Mouse (Mus musculus): ENCODE data around the gene Cfap45. TPM values are rescaled to one million over a fixed set of nuclear protein-coding genes. Genes with fewer than 3 reads are reported as not detected.

Gene Cfap45
- total RNA-seq, 2 experiments from 2014 or later: 0.34 to 0.39 TPM

Other genes with a start within 250 kb of the Cfap45 start
- 100 to 1,000 TPM; 600 to 610 TPM for gene Atp1a2, start 222.7 kb upstream of the Cfap45 start, total RNA-seq (2021)
- gene Kcnj9, start 191.5 kb upstream of the Cfap45 start, total RNA-seq (2021): under 1 TPM in 1 of 2 experiments, not detected in 1; 0.06 TPM
- under 1 TPM; 0.10 to 0.14 TPM for gene Kcnj10, start 179.6 kb upstream of the Cfap45 start, total RNA-seq (2021)
- 1 to 10 TPM; 4.4 to 4.5 TPM for gene Pigm, start 144.3 kb upstream of the Cfap45 start, total RNA-seq (2021)
- gene Slamf9, start 45.4 kb upstream of the Cfap45 start, total RNA-seq (2021): 1 to 10 TPM; 1.3 TPM
- gene Igsf9, start 39.0 kb upstream of the Cfap45 start, total RNA-seq (2021): under 1 TPM; 0.25 to 0.55 TPM
- gene Tagln2, start 20.8 kb upstream of the Cfap45 start, total RNA-seq (2021): 10 to 100 TPM; 75.4 to 87.9 TPM
- not detected for gene Vsig8, start 35.1 kb downstream of the Cfap45 start, total RNA-seq (2021)
- gene Slamf8, start 69.8 kb downstream of the Cfap45 start, total RNA-seq (2021): under 1 TPM in 1 of 2 experiments, not detected in 1; 0.25 TPM
- not detected for gene Fcrl6, start 81.8 kb downstream of the Cfap45 start, total RNA-seq (2021)
- gene Dusp23, start 112.2 kb downstream of the Cfap45 start, total RNA-seq (2021): 10 to 100 TPM; 10.4 to 11.1 TPM
- not detected for gene Crp, start 177.3 kb downstream of the Cfap45 start, total RNA-seq (2021)

Measured in heart, postnatal 25 days (tissue).